Mouse (Mus musculus) cortical plate, adult 2 months (tissue): ENCODE results near the gene Tial1. TPM values are rescaled to one million over a fixed set of nuclear protein-coding genes. Genes with fewer than 3 reads are reported as not detected.

Experiments
- H3K27ac ChIP-seq: fragments of 200-500 bp; 2 replicates; pipeline ENCODE4 v1.5.1; 2012; ENCODE audit warnings: low read length, control low read depth, inconsistent platforms; ENCODE audit not compliant: insufficient read depth
- H3K4me1 ChIP-seq: fragments of 200-500 bp; 2 replicates; pipeline ENCODE4 v1.6.1; 2011; ENCODE audit warnings: low read length; ENCODE audit not compliant: control insufficient read depth, insufficient read depth
- H3K4me3 ChIP-seq: fragments of 200-500 bp; 2 replicates; pipeline ENCODE4 v1.5.1; 2011; ENCODE audit warnings: mild to moderate bottlenecking, low read length, control low read depth; ENCODE audit not compliant: insufficient read depth
- CTCF ChIP-seq: fragments of 200-500 bp; IDR thresholded peaks from 2 replicates; pipeline ENCODE4 v1.5.1; 2011; ENCODE audit warnings: mild to moderate bottlenecking, control low read depth, low read length; ENCODE audit not compliant: insufficient read depth; ENCODE audit errors: extremely low read depth
- POLR2A ChIP-seq: fragments of 200-500 bp; IDR thresholded peaks from 2 replicates; pipeline ENCODE4 v1.6.1; 2011; ENCODE audit warnings: mild to moderate bottlenecking, low read length, control low read depth; ENCODE audit not compliant: insufficient read depth; ENCODE audit errors: extremely low read depth
- polyA plus RNA-seq: library from polyadenylated mRNA; depleted of rRNA; stranded (reverse); fragments of >200 nt; gene quantifications from 2 replicates; pipeline ENCODE4 v1.2.3, GENCODE M21; 2012; rRNA removed

Tial1 gene
- polyA plus RNA-seq, 1 experiment: 106 TPM

- no peak overlapping the region for H3K4me3 ChIP-seq
- no peaks in the 10 kb centered on the region for H3K4me1 ChIP-seq
- no peak for TF ChIP-seq POLR2A
- no peak for TF ChIP-seq CTCF
- no peak overlapping the region for H3K27ac ChIP-seq
Measured at GRCm38 (mm10) chr7:128402577-128402976, 58.9 kb downstream of the Tial1 start.

GRCm38 (mm10) chr7:128398664-128399063 is 62.9 kb downstream of the Tial1 start:
- TF ChIP-seq CTCF (no peak), POLR2A (no peak)
- H3K27ac ChIP-seq: no peak overlapping the region
- H3K4me3 ChIP-seq: no peak overlapping the region
- H3K4me1 ChIP-seq: no peaks in the 10 kb centered on the region

- no peak overlapping the region for H3K27ac ChIP-seq
- no peak overlapping the region for H3K4me3 ChIP-seq
- no peak for TF ChIP-seq CTCF
- no peak for TF ChIP-seq POLR2A
- no peaks in the 10 kb centered on the region for H3K4me1 ChIP-seq
Measured at GRCm38 (mm10) chr7:128397066-128397465, 64.5 kb downstream of the Tial1 start.

GRCm38 (mm10) chr7:128393756-128394155 is 67.8 kb downstream of the Tial1 start:
- Histone ChIP-seq H3K27ac (no peak overlapping the region), H3K4me1 (no peaks in the 10 kb centered on the region), H3K4me3 (no peak overlapping the region)
- TF ChIP-seq POLR2A (no peak), CTCF (no peak)

GRCm38 (mm10) chr7:128392972-128393314 is 68.6 kb downstream of the Tial1 start:
- TF ChIP-seq CTCF (no peak), POLR2A (no peak)
- no peak overlapping the region for H3K4me3 ChIP-seq

GRCm38 (mm10) chr7:128392071-128392971 is 69.2 kb downstream of the Tial1 start:
- no peak for TF ChIP-seq POLR2A
- TF ChIP-seq CTCF: no peak
- Histone ChIP-seq H3K4me1 (no peaks in the 10 kb centered on the region), H3K4me3 (no peak overlapping the region), H3K27ac (0 out of 2 replicates have a peak overlapping the region, but pooled peaks have one; percentile 1)

More at GRCm38 (mm10) chr7:128392972-128393314, 68.6 kb downstream of the Tial1 start:
- H3K27ac ChIP-seq: peak overlapping the region; percentile 53; the same call in 1 of the 2 replicates
- no peaks in the 10 kb centered on the region for H3K4me1 ChIP-seq

- H3K4me3 ChIP-seq: no peak overlapping the region
- no peak overlapping the region for H3K27ac ChIP-seq
- no peaks in the 10 kb centered on the region for H3K4me1 ChIP-seq
- no peak for TF ChIP-seq CTCF
- TF ChIP-seq POLR2A: no peak
Measured at GRCm38 (mm10) chr7:128391267-128392057, 70.1 kb downstream of the Tial1 start.

Other genes starting within 250 kb of the Tial1 start
- 12.9 and 13.0 TPM in 2 replicates for gene Armc5, start 224.4 kb downstream of the Tial1 start, polyA plus RNA-seq
- gene 9130023H24Rik, start 223.7 kb downstream of the Tial1 start, polyA plus RNA-seq: 1.9 and 2.4 TPM in 2 replicates
- 16.4 and 17.6 TPM in 2 replicates for gene Tgfb1i1, start 214.9 kb downstream of the Tial1 start, polyA plus RNA-seq
- gene Slc5a2, start 196.1 kb downstream of the Tial1 start, polyA plus RNA-seq: not detected in 2 replicates
- 30.9 and 31.8 TPM in 2 replicates for gene BC017158, start 163.5 kb downstream of the Tial1 start, polyA plus RNA-seq
- gene Rgs10, start 43.0 kb downstream of the Tial1 start, polyA plus RNA-seq: 69.9 and 71.8 TPM in 2 replicates
- gene Bag3, start 61.9 kb upstream of the Tial1 start, polyA plus RNA-seq: 4.9 and 5.4 TPM in 2 replicates
- gene Inpp5f, start 149.6 kb upstream of the Tial1 start, polyA plus RNA-seq: 54.6 and 57.5 TPM in 2 replicates